Mouse (Mus musculus) CH12.LX (cell line): ENCODE measurements around the gene Gm20388. TPM values are rescaled to one million over a fixed set of nuclear protein-coding genes. Genes with fewer than 3 reads are reported as not detected.
A peak's percentile ranks its signal among the peaks of the same experiment; 100 is the strongest.

ENCODE experiments used
- DNase-seq: peaks from one replicate; pipeline ENCODE4 v3.0.0-alpha.2; 2013; ENCODE audit errors: extremely low read depth
- H3K27ac ChIP-seq: 2 replicates; pipeline ENCODE4 v1.5.1; 2012; ENCODE audit warnings: low read depth, mild to moderate bottlenecking, control low read depth, moderate library complexity; ENCODE audit not compliant: insufficient read depth
- H3K27me3 ChIP-seq: replicated peaks from 2 replicates; pipeline ENCODE3; 2012; ENCODE audit warnings: inconsistent platforms
- H3K36me3 ChIP-seq, 2 experiments: replicated peaks in 1 of 2; 2 replicates each; pipeline versions ENCODE3 to v1.6.1; 2012; ENCODE audit warnings: inconsistent platforms in 1 of 2, low read length in 1 of 2, mild to moderate bottlenecking in 1 of 2, mixed read lengths in 1 of 2, moderate library complexity in 1 of 2; ENCODE audit not compliant: control insufficient read depth in 1 of 2, insufficient read depth in 1 of 2
- H3K4me1 ChIP-seq, 2 experiments: 2 replicates each; pipeline ENCODE4 v1.6.1; 2012; ENCODE audit warnings: inconsistent platforms in 1 of 2, moderate library complexity in 1 of 2; ENCODE audit not compliant: insufficient read depth in 2 of 2, control insufficient read depth in 1 of 2
- H3K4me2 ChIP-seq: 2 replicates; pipeline ENCODE4 v1.6.1; 2012; ENCODE audit warnings: low read depth, mild to moderate bottlenecking, control low read depth; ENCODE audit not compliant: poor library complexity, insufficient read depth, severe bottlenecking
- H3K4me3 ChIP-seq, 3 experiments: fragments of 150-350 bp in 1 of 3; sonication (generic) in 1 of 3; replicated peaks in 1 of 3; 2 replicates each; pipeline versions ENCODE3 to v1.5.1; 2011 to 2012; ENCODE audit warnings: low read depth in 2 of 3, low read length in 2 of 3, mild to moderate bottlenecking in 2 of 3, moderate library complexity in 2 of 3, control low read depth in 1 of 3, improper control_type of control experiment in 1 of 3, inconsistent platforms in 1 of 3, mixed read lengths in 1 of 3; ENCODE audit not compliant: poor library complexity in 1 of 3
- H3K79me2 ChIP-seq: replicated peaks from 2 replicates; pipeline ENCODE4 v1.6.1; 2012; ENCODE audit warnings: mild to moderate bottlenecking, moderate library complexity; ENCODE audit not compliant: control insufficient read depth, poor library complexity, insufficient read depth, severe bottlenecking; ENCODE audit errors: extremely low read depth
- H3K9ac ChIP-seq: 2 replicates; pipeline ENCODE4 v1.6.1; 2012; ENCODE audit warnings: low read depth, mild to moderate bottlenecking, control low read depth, moderate library complexity; ENCODE audit not compliant: insufficient read depth
- H3K9me3 ChIP-seq: replicated peaks from 2 replicates; pipeline ENCODE3; 2012; ENCODE audit warnings: low read length, inconsistent platforms, mixed read lengths
- CTCF ChIP-seq, 2 experiments: IDR thresholded peaks in 1 of 2; conservative IDR thresholded peaks in 1 of 2; 2 replicates each; pipeline ENCODE4 v1.5.1; 2011 to 2012; ENCODE audit warnings: low read depth in 2 of 2, low read length in 2 of 2, improper control_type of control experiment in 1 of 2, inconsistent platforms in 1 of 2, mild to moderate bottlenecking in 1 of 2, moderate library complexity in 1 of 2
- ETS1 ChIP-seq: conservative IDR thresholded peaks from 2 replicates; pipeline ENCODE4 v1.6.1; 2012; ENCODE audit warnings: low read depth, mild to moderate bottlenecking, inconsistent platforms, low read length, improper control_type of control experiment, moderate library complexity
- GABPA ChIP-seq: IDR thresholded peaks from 2 replicates; pipeline ENCODE4 v1.6.1; 2012; ENCODE audit warnings: low read depth, low read length, improper control_type of control experiment, inconsistent platforms; ENCODE audit not compliant: insufficient replicate concordance
- HCFC1 ChIP-seq: IDR thresholded peaks from 2 replicates; pipeline ENCODE4 v1.6.1; 2012; ENCODE audit warnings: low read depth, mild to moderate bottlenecking, inconsistent platforms, low read length, improper control_type of control experiment
- IRF4 ChIP-seq: IDR thresholded peaks from 2 replicates; pipeline ENCODE4 v1.6.1; 2014; ENCODE audit warnings: low read depth, mild to moderate bottlenecking, inconsistent platforms, low read length, improper control_type of control experiment
- JUND ChIP-seq: conservative IDR thresholded peaks from 2 replicates; pipeline ENCODE4 v1.6.1; 2011; ENCODE audit warnings: low read depth, low read length, improper control_type of control experiment
- KAT2A ChIP-seq: IDR thresholded peaks from 2 replicates; pipeline ENCODE4 v1.6.1; 2012; ENCODE audit warnings: low read length, improper control_type of control experiment, inconsistent platforms; ENCODE audit not compliant: insufficient replicate concordance
- MAFK ChIP-seq: IDR thresholded peaks from 2 replicates; pipeline ENCODE4 v1.6.1; 2011; ENCODE audit warnings: low read length, improper control_type of control experiment; ENCODE audit not compliant: insufficient replicate concordance
- MAX ChIP-seq: IDR thresholded peaks from 2 replicates; pipeline ENCODE4 v1.6.1; 2011; ENCODE audit warnings: low read length, improper control_type of control experiment
- MEF2A ChIP-seq: IDR thresholded peaks from 2 replicates; pipeline ENCODE4 v1.6.1; 2014; ENCODE audit warnings: low read depth, mild to moderate bottlenecking, inconsistent platforms, low read length, improper control_type of control experiment, borderline replicate concordance
- NELFE ChIP-seq: IDR thresholded peaks from 2 replicates; pipeline ENCODE4 v1.6.1; 2011; ENCODE audit warnings: low read depth, low read length, improper control_type of control experiment
- NRF1 ChIP-seq: IDR thresholded peaks from 2 replicates; pipeline ENCODE4 v1.6.1; 2014; ENCODE audit warnings: low read depth, mild to moderate bottlenecking, inconsistent platforms, low read length, improper control_type of control experiment, moderate library complexity
- PAX5 ChIP-seq: IDR thresholded peaks from 2 replicates; pipeline ENCODE4 v1.6.1; 2012; ENCODE audit warnings: low read length, inconsistent platforms, mixed read lengths
- POLR2A ChIP-seq: IDR thresholded peaks from 2 replicates; pipeline ENCODE4 v1.6.1; 2011; ENCODE audit warnings: low read depth, mild to moderate bottlenecking, improper control_type of control experiment, low read length
- RAD21 ChIP-seq: IDR thresholded peaks from 2 replicates; pipeline ENCODE4 v1.6.1; 2011; ENCODE audit warnings: low read depth, mild to moderate bottlenecking, low read length, improper control_type of control experiment, moderate library complexity
- SIN3A ChIP-seq: IDR thresholded peaks from 2 replicates; pipeline ENCODE4 v1.6.1; 2012; ENCODE audit warnings: low read length, improper control_type of control experiment, inconsistent platforms
- SMC3 ChIP-seq: IDR thresholded peaks from 2 replicates; pipeline ENCODE4 v1.6.1; 2011; ENCODE audit warnings: low read depth, low read length, improper control_type of control experiment
- TBP ChIP-seq: conservative IDR thresholded peaks from 2 replicates; pipeline ENCODE4 v1.6.1; 2011; ENCODE audit warnings: low read depth, low read length, improper control_type of control experiment
- TCF12 ChIP-seq: IDR thresholded peaks from 2 replicates; pipeline ENCODE4 v1.6.1; 2014; ENCODE audit warnings: low read depth, mild to moderate bottlenecking, inconsistent platforms, low read length, improper control_type of control experiment
- UBTF ChIP-seq: IDR thresholded peaks from 2 replicates; pipeline ENCODE4 v1.6.1; 2012; ENCODE audit warnings: low read depth, mild to moderate bottlenecking, inconsistent platforms, low read length, improper control_type of control experiment, moderate library complexity
- USF1 ChIP-seq: IDR thresholded peaks from 2 replicates; pipeline ENCODE4 v1.6.1; 2014; ENCODE audit warnings: low read depth, mild to moderate bottlenecking, inconsistent platforms, low read length, improper control_type of control experiment
- USF2 ChIP-seq: conservative IDR thresholded peaks from 2 replicates; pipeline ENCODE4 v1.6.1; 2011; ENCODE audit warnings: low read depth, low read length, improper control_type of control experiment
- ZC3H11A ChIP-seq: IDR thresholded peaks from 2 replicates; pipeline ENCODE4 v1.6.1; 2012; ENCODE audit warnings: low read depth, mild to moderate bottlenecking, inconsistent platforms, low read length, improper control_type of control experiment
- ZKSCAN1 ChIP-seq: IDR thresholded peaks from 2 replicates; pipeline ENCODE4 v1.6.1; 2012; ENCODE audit warnings: low read depth, inconsistent platforms, low read length, improper control_type of control experiment, borderline replicate concordance
- ZMIZ1 ChIP-seq: IDR thresholded peaks from 2 replicates; pipeline ENCODE4 v1.6.1; 2012; ENCODE audit warnings: low read depth, mild to moderate bottlenecking, inconsistent platforms, low read length, improper control_type of control experiment
- dilution Hi-C: fragments of 300-500 bp; cut with MboI; formaldehyde crosslinking; loops from 2 replicates; pipeline ENCODE4 v1.14.3; 2020; ENCODE audit warnings: low sequenced_read_pairs; ENCODE audit not compliant: extremely low pct_unique_long_range_greater_than_20kb, extremely low pct_ligation_motif_present
- in situ Hi-C: fragments of 300-500 bp; cut with MboI; formaldehyde crosslinking; loops from 3 replicates; pipeline ENCODE4 v1.14.3; 2019; ENCODE audit warnings: low sequenced_read_pairs, low pct_ligation_motif_present, low pct_unique_long_range_greater_than_20kb, mixed read lengths
- polyA plus RNA-seq: library from polyadenylated mRNA; unstranded; fragments of >175 nt; gene quantifications from 2 replicates; pipeline ENCODE4 v1.2.1, GENCODE M21; 2012; ENCODE audit warnings: low read depth; ENCODE audit not compliant: insufficient read length
- total RNA-seq, 2 experiments: library from RNA; depleted of rRNA; stranded (reverse); fragments of 300-350 nt in 1 of 2; fragments of >200 nt in 1 of 2; gene quantifications; 2 replicates each; pipeline ENCODE4 v1.2.3; 2012 to 2014

Gene Gm20388
- total and polyA plus RNA-seq, 3 experiments: 14.8 to 26.3 (median 22.2) TPM

DNA sequence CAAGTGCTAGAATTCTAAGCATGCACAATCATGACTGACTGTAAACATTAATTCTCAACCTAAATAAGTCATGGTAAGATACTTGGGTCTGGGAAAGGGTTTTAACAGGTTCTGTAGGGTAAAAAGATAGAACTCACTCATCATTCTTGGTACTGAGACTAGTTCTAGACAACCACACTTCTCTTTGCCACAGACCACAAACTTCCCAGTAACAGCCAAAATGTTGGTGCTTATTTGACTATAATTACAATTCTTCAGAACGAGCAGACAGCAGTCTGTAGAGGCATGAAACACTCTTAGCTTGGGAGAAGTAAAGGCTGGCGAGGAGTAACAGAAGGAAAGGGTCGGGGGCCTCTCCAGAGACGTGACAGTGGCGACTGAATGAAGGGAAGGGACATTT is 3051.4 kb downstream of the Gm20388 start:
- H3K4me1 ChIP-seq: peaks cover 11 to 58% of the 10 kb centered on the region in 2 experiments
- in situ Hi-C loops: no loop called here

DNA sequence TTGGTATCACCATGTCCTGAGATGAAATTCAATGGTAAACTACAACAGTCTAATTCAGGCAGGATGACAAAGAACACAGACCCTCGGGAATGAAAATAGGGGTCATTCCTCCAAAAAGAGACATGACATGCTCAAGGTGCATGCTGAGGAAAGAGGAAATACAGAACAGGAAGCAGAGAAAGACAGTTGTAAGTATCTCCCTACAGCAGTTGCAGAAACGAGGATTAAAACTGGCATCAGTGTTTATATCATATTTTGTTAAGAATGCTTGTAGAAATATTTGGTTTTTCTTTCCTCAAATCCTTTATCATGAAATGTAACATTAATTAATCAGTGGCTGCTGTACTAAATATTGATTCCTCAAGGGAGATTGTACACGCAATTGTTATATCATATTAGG is 3056.0 kb downstream of the Gm20388 start:
- dilution Hi-C loops (no loop called here), in situ Hi-C loops (no loop called here)
- Histone ChIP-seq H3K9ac (no peak overlapping the region), H3K79me2 (peaks cover 82% of the 10 kb centered on the region), H3K4me1 (peaks cover 3 to 55% of the 10 kb centered on the region in 2 experiments; a peak in 3 of 4 replicates), H3K9me3 (peaks cover 2% of the 10 kb centered on the region), H3K27ac (no peak overlapping the region), H3K36me3 (peaks cover 42 to 73% of the 10 kb centered on the region in 2 experiments), H3K27me3 (no peaks in the 10 kb centered on the region), H3K4me2 (no peak overlapping the region), H3K4me3 (no peak overlapping the region)
- TF ChIP-seq HCFC1 (no peak), RAD21 (no peak), TCF12 (no peak), NRF1 (no peak), SMC3 (no peak), SIN3A (no peak), JUND (no peak), KAT2A (no peak), NELFE (no peak), POLR2A (no peak), IRF4 (no peak), USF2 (no peak), MAFK (no peak), ZC3H11A (no peak), ZKSCAN1 (no peak), PAX5 (no peak), GABPA (no peak), ETS1 (no peak), MEF2A (no peak), CTCF (conservative IDR thresholded peaks at IDR 0.05 in 1 of 2, IDR thresholded peaks at IDR 0.05 in 1 of 2; ENCODE audit: low read depth in 2 of 2, low read length in 2 of 2) (no peak)
- no peak for DNase-seq

More for the DNA sequence above, 3051.4 kb downstream of the Gm20388 start:
- Histone ChIP-seq H3K27ac (no peak overlapping the region), H3K9ac (no peak overlapping the region), H3K4me3 (no peak overlapping the region)
- dilution Hi-C loops: no loop called here
- TF ChIP-seq CTCF (conservative IDR thresholded peaks at IDR 0.05 in 1 of 2, IDR thresholded peaks at IDR 0.05 in 1 of 2; ENCODE audit: low read depth in 2 of 2, low read length in 2 of 2) (no peak), ZC3H11A (no peak), RAD21 (no peak), SMC3 (no peak), MAX (no peak), UBTF (no peak), SIN3A (no peak), ETS1 (no peak), ZMIZ1 (no peak), USF1 (no peak), TBP (no peak)
- TF ChIP-seq, all 38 proteins: peak for 0
- Histone ChIP-seq H3K79me2 (peaks cover 90% of the 10 kb centered on the region), H3K36me3 (peaks cover 29 to 67% of the 10 kb centered on the region in 2 experiments), H3K27me3 (no peaks in the 10 kb centered on the region), H3K4me2 (no peak overlapping the region), H3K9me3 (no peaks in the 10 kb centered on the region)
- peak; percentile 37 for DNase-seq
